Mouse (Mus musculus) heart, embryonic 14.5 days (tissue): Measurements from ENCODE around the gene Ngly1. TPM values are rescaled to one million over a fixed set of nuclear protein-coding genes. Genes with fewer than 3 reads are reported as not detected.
A peak's percentile ranks its signal among the peaks of the same experiment; 100 is the strongest.

Experiments
- ATAC-seq: fragments of 200-750 bp; cut with Nextera tagmentation; 2 replicates; pipeline ENCODE4 v1.8.0; 2017; ENCODE audit warnings: low read depth, moderate TSS enrichment; ENCODE audit not compliant: insufficient number of reproducible peaks, insufficient read depth, low FRiP score
- H3K27ac ChIP-seq, 2 experiments: fragments of 200-500 bp in 1 of 2; fragments of 300-500 bp in 1 of 2; sonication (generic) in 1 of 2; replicated peaks in 1 of 2; 2 replicates each; pipeline ENCODE4 v1.5.1; 2012 to 2014; ENCODE audit warnings: low read depth in 2 of 2, low read length in 2 of 2, control low read depth in 1 of 2, mild to moderate bottlenecking in 1 of 2, mixed read lengths in 1 of 2; ENCODE audit not compliant: control insufficient read depth in 1 of 2, insufficient read depth in 1 of 2
- H3K27me3 ChIP-seq: fragments of 300-500 bp; sonication (generic); 2 replicates; pipeline ENCODE4 v1.6.1; 2014; ENCODE audit warnings: mild to moderate bottlenecking, low read length, control low read depth; ENCODE audit not compliant: control insufficient read depth, insufficient read depth
- H3K36me3 ChIP-seq: fragments of 300-500 bp; sonication (generic); 2 replicates; pipeline ENCODE4 v1.6.1; 2014; ENCODE audit warnings: mild to moderate bottlenecking, control low read depth, low read length, mixed read lengths; ENCODE audit not compliant: control insufficient read depth, insufficient read depth
- H3K4me1 ChIP-seq, 2 experiments: fragments of 200-500 bp in 1 of 2; fragments of 300-500 bp in 1 of 2; sonication (generic) in 1 of 2; 2 replicates each; pipeline ENCODE4 v1.6.1; 2012 to 2014; ENCODE audit warnings: low read length in 2 of 2, control low read depth in 1 of 2, mixed read lengths in 1 of 2; ENCODE audit not compliant: control insufficient read depth in 2 of 2, insufficient read depth in 2 of 2
- H3K4me2 ChIP-seq: fragments of 300-500 bp; sonication (generic); 2 replicates; pipeline ENCODE4 v1.6.1; 2014; ENCODE audit warnings: mild to moderate bottlenecking, low read length
- H3K4me3 ChIP-seq, 2 experiments: fragments of 200-500 bp in 1 of 2; fragments of 300-500 bp in 1 of 2; sonication (generic) in 1 of 2; 2 replicates each; pipeline ENCODE4 v1.5.1; 2012 to 2014; ENCODE audit warnings: low read length in 2 of 2, mild to moderate bottlenecking in 2 of 2, control low read depth in 1 of 2, low read depth in 1 of 2, moderate library complexity in 1 of 2; ENCODE audit not compliant: control insufficient read depth in 1 of 2, insufficient read depth in 1 of 2
- H3K9ac ChIP-seq: fragments of 300-500 bp; sonication (generic); 2 replicates; pipeline ENCODE4 v1.6.1; 2014; ENCODE audit warnings: mild to moderate bottlenecking, low read length
- H3K9me3 ChIP-seq: fragments of 300-500 bp; sonication (generic); 2 replicates; pipeline ENCODE4 v1.6.1; 2016; ENCODE audit warnings: low read length, control low read depth; ENCODE audit not compliant: control insufficient read depth
- WGBS: fragments of 180-500 bp; shearing (Covaris S2); extraction: QIAGEN DNeasy Blood & Tissue Kit; methylation state at CpG from one replicate; pipeline ENCODE4 v1.1.7; 2014; 5-methylcytosine and 5-hydroxymethylcytosine counted together
- polyA plus RNA-seq: library from polyadenylated mRNA; unstranded; fragments of >200 nt; fragmentation: Nextera tagmentation; extraction: Ambion mirVana; gene quantifications from 2 replicates; pipeline ENCODE4 v1.2.1, GENCODE M21; 2014

Ngly1 gene
- polyA plus RNA-seq, 1 experiment from 2014 or later = 26.6 TPM

DNA sequence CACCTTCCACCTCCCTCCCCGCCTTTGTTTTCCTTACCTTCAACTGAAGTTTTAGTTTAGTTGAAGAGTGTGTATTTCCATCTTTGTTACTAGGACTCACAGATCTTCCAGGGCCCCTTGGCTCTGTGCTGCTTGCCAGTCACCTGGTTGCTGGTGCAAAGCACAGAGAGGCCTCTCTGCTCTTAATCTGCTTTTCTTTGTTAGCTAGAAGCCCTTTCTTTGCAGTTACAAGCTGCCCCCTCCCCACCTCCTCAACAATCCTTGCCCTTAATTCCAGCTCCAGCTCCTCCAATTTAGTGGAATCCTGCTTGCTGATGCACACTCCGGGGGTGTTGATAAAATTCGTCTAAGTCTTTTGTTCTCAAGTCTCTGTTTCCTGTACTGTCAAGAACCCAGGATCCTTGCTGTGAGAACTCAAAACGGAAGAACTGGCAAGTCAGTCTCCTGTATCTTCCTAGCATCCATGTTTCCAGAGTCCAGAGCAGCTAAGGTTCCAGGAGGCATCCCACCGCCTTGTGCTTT is 79.9 kb downstream of the Ngly1 start:
- H3K4me3 ChIP-seq = no peak overlapping the region
- no peak overlapping the region for H3K4me2 ChIP-seq
- H3K4me1 ChIP-seq = peaks cover 8 to 10% of the 10 kb centered on the region in 2 experiments
- WGBS = 34% methylated on average over 5 of the region's 5 CpGs
- no peak for ATAC-seq
- peak overlapping the region; percentile 39 to 67 for H3K27ac ChIP-seq
- H3K36me3 ChIP-seq = no peaks in the 10 kb centered on the region
- no peaks in the 10 kb centered on the region for H3K9me3 ChIP-seq
- peak overlapping the region; percentile 31; the same call in 1 of the 2 replicates for H3K9ac ChIP-seq
- no peaks in the 10 kb centered on the region for H3K27me3 ChIP-seq

DNA sequence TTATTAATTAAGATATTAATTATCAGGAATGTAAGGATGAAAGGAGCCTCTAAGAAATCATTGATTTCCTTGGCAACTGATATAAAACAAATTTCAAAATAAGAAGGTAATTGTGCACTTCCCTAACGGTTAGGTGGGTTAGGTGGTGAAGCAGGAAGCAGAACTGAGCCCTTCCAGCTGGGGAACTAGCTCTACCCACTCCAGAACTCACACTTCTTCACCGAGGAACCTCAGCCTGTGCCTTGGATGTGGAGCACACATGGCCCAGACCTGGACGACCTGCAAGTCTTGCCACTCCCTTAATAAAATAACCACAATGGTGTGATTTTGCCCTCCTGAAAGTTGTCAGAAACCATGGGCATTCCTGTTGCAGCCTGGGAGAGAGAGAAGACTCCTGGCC is 80.7 kb downstream of the Ngly1 start:
- no peak for ATAC-seq
- WGBS = 74% methylated on average over 3 of the region's 3 CpGs
- H3K9ac ChIP-seq = no peak overlapping the region

DNA sequence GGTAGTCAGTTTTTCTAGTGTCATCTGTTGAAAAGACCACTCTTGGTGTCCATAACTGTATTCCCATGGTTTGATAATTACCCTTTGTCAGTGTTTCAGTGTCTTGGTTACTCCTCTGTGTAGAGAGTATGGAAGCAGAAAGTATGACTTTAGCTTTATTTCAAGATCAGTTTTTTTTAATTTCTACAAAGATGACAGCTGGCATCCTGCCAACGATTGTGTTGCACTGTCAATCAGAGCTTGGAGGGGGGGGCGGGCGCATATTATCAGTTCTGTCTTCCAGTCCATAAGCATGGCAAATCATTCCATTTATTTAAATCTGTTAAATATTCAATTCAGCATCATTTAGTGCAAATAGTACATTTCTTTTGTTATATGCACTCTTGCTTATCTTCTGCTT is 85.2 kb downstream of the Ngly1 start:
- Histone ChIP-seq H3K27me3 (no peaks in the 10 kb centered on the region), H3K4me2 (no peak overlapping the region), H3K4me3 (no peak overlapping the region), H3K27ac (no peak overlapping the region), H3K4me1 (peaks cover under 1 to 7% of the 10 kb centered on the region in 2 experiments), H3K9me3 (no peaks in the 10 kb centered on the region), H3K36me3 (no peaks in the 10 kb centered on the region), H3K9ac (no peak overlapping the region)
- WGBS = 84% methylated on average over 3 of the region's 3 CpGs
- no peak for ATAC-seq

More for the DNA sequence above, 80.7 kb downstream of the Ngly1 start:
- Histone ChIP-seq H3K4me2 (no peak overlapping the region), H3K9me3 (no peaks in the 10 kb centered on the region), H3K36me3 (no peaks in the 10 kb centered on the region), H3K27ac (no peak overlapping the region), H3K4me3 (no peak overlapping the region), H3K4me1 (peaks cover 8 to 10% of the 10 kb centered on the region in 2 experiments), H3K27me3 (no peaks in the 10 kb centered on the region)

DNA sequence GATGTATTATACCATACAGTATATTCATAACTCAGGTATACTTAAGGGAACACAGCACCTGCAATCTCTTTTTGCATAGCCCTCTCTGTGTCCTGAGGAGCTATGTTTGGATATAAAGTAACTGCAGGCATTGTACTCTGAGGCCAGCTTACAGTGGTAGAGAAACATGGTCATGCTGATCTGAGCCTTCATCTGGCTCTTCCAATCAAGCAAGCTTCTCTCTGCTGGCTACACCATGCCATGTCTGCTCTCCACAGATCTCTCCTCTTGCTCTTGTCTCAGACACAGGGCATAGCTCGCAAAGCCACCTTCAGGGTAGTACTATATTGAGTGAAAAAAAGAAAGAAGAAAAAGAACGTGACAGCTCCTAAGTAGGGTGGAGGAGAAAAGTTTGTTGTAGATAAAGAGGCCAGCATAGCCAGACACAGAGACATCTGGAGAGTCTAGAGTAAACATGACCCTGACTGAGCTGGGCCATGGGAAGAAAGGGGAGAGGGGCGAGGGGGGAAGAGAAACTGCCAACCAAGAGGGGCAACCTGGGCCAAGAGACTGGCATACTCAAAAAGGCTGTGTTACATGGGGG is 86.8 kb downstream of the Ngly1 start:
- Histone ChIP-seq H3K4me1 (peaks cover 0 to 7% of the 10 kb centered on the region in 2 experiments; a peak in 1 of 4 replicates), H3K27me3 (no peaks in the 10 kb centered on the region)
- no peak for ATAC-seq

GRCm38 (mm10) chr14:16347505-16347904 is 98.4 kb downstream of the Ngly1 start:
- no peaks in the 10 kb centered on the region for H3K36me3 ChIP-seq
- H3K27ac ChIP-seq = no peak overlapping the region
- no peak overlapping the region for H3K4me2 ChIP-seq
- no peaks in the 10 kb centered on the region for H3K9me3 ChIP-seq
- H3K27me3 ChIP-seq = no peaks in the 10 kb centered on the region
- H3K4me1 ChIP-seq = no peaks in the 10 kb centered on the region
- H3K9ac ChIP-seq = no peak overlapping the region
- no peak overlapping the region for H3K4me3 ChIP-seq
- WGBS = 69% methylated on average over 9 of the region's 9 CpGs
- ATAC-seq = no peak

More for the DNA sequence above, 86.8 kb downstream of the Ngly1 start:
- Histone ChIP-seq H3K9ac (no peak overlapping the region), H3K27ac (no peak overlapping the region), H3K36me3 (no peaks in the 10 kb centered on the region), H3K9me3 (no peaks in the 10 kb centered on the region), H3K4me2 (no peak overlapping the region), H3K4me3 (no peak overlapping the region)
- WGBS = 41% methylated on average over 3 of the region's 3 CpGs

GRCm38 (mm10) chr14:16359704-16360103 is 110.6 kb downstream of the Ngly1 start:
- Histone ChIP-seq H3K4me1 (peaks cover 0 to 6% of the 10 kb centered on the region in 2 experiments; a peak in 3 of 4 replicates), H3K27ac (no peak overlapping the region), H3K9me3 (no peaks in the 10 kb centered on the region), H3K4me2 (no peak overlapping the region), H3K27me3 (no peaks in the 10 kb centered on the region), H3K4me3 (no peak overlapping the region), H3K36me3 (no peaks in the 10 kb centered on the region), H3K9ac (no peak overlapping the region)
- 31% methylated on average over 1 of the region's 1 CpGs for WGBS
- no peak for ATAC-seq

Other genes with a start within 250 kb of the Ngly1 start
- gene Oxsm, start 528 bp downstream of the Ngly1 start, polyA plus RNA-seq = 2.3 TPM in 2 replicates
- gene Top2b, start 115.9 kb downstream of the Ngly1 start, polyA plus RNA-seq = 46.5 and 56.0 TPM in 2 replicates